Mouse (Mus musculus) liver, postnatal 0 days (tissue): ENCODE data around the gene Ppat. TPM values are rescaled to one million over a fixed set of nuclear protein-coding genes. Genes with fewer than 3 reads are reported as not detected.

ENCODE experiments used
- ATAC-seq: fragments of 200-750 bp; cut with Nextera tagmentation; 2 replicates; pipeline ENCODE4 v1.8.0; 2017; ENCODE audit warnings: mild to moderate bottlenecking, moderate library complexity
- DNase-seq: peaks from one replicate; pipeline ENCODE4 v3.0.0-alpha.2; 2016
- H3K27ac ChIP-seq: fragments of 300-500 bp; sonication (generic); 2 replicates; pipeline ENCODE4 v1.5.1; 2014; ENCODE audit warnings: antibody characterized with exemption, moderate library complexity, mild to moderate bottlenecking, low read depth
- H3K27me3 ChIP-seq: fragments of 300-500 bp; sonication (generic); 2 replicates; pipeline ENCODE4 v1.6.1; 2014; ENCODE audit warnings: low read length, control low read depth, mixed read lengths; ENCODE audit not compliant: insufficient read depth
- H3K36me3 ChIP-seq: fragments of 300-500 bp; sonication (generic); replicated peaks from 2 replicates; pipeline ENCODE4 v1.6.1; 2014; ENCODE audit warnings: mild to moderate bottlenecking, control low read depth, low read length, moderate library complexity, mixed read lengths; ENCODE audit not compliant: insufficient read depth
- H3K4me1 ChIP-seq: fragments of 300-500 bp; sonication (generic); 2 replicates; pipeline ENCODE4 v1.6.1; 2014; ENCODE audit warnings: antibody characterized with exemption, mild to moderate bottlenecking, control low read depth; ENCODE audit not compliant: insufficient read depth
- H3K4me2 ChIP-seq: fragments of 300-500 bp; sonication (generic); 2 replicates; pipeline ENCODE4 v1.6.1; 2014; ENCODE audit warnings: low read depth, mild to moderate bottlenecking, low read length, moderate library complexity, mixed read lengths
- H3K4me3 ChIP-seq: fragments of 300-500 bp; sonication (generic); 2 replicates; pipeline ENCODE4 v1.5.1; 2014; ENCODE audit warnings: low read depth, low read length
- H3K9ac ChIP-seq: fragments of 300-500 bp; sonication (generic); replicated peaks from 2 replicates; pipeline ENCODE4 v1.6.1; 2014; ENCODE audit warnings: mild to moderate bottlenecking, moderate library complexity
- H3K9me3 ChIP-seq: fragments of 300-500 bp; sonication (generic); 2 replicates; pipeline ENCODE4 v1.6.1; 2016; ENCODE audit warnings: mild to moderate bottlenecking, control low read depth, low read length, mixed read lengths
- CTCF ChIP-seq: sonication (generic); IDR thresholded peaks from 2 replicates; pipeline ENCODE4 v1.5.1; 2016; ENCODE audit warnings: antibody characterized with exemption, low read depth
- EP300 ChIP-seq: IDR thresholded peaks from 2 replicates; pipeline ENCODE4 v1.6.1; 2016; ENCODE audit warnings: antibody characterized with exemption, low read depth, mild to moderate bottlenecking
- WGBS: fragments of 180-500 bp; shearing (Covaris S2); extraction: QIAGEN DNeasy Blood & Tissue Kit; methylation state at CpG from one replicate; pipeline ENCODE4 v1.1.7; 2014; ENCODE audit not compliant: insufficient replicate concordance; 5-methylcytosine and 5-hydroxymethylcytosine counted together
- polyA plus RNA-seq: library from polyadenylated mRNA; unstranded; fragments of >200 nt; fragmentation: Nextera tagmentation; extraction: Ambion mirVana; gene quantifications from 2 replicates; pipeline ENCODE4 v1.2.1, GENCODE M21; 2015

The Ppat gene
- polyA plus RNA-seq, 1 experiment from 2014 or later: 17.6 TPM

GRCm38 (mm10) chr5:76944965-76945677 is 6.3 kb downstream of the Ppat start:
- 59% methylated on average over 6 of the region's 6 CpGs for WGBS
- H3K36me3 ChIP-seq: peaks cover 5% of the 10 kb centered on the region; the same call in 1 of the 2 replicates

GRCm38 (mm10) chr5:76942505-76942904 is 8.9 kb downstream of the Ppat start:
- DNase-seq: no peak
- Histone ChIP-seq H3K9ac (no peak overlapping the region), H3K9me3 (no peaks in the 10 kb centered on the region), H3K27ac (peak overlapping the region; percentile 34; the same call in 1 of the 2 replicates), H3K4me2 (no peak overlapping the region), H3K4me3 (no peak overlapping the region), H3K4me1 (peaks cover 15% of the 10 kb centered on the region), H3K36me3 (peaks cover 8% of the 10 kb centered on the region), H3K27me3 (no peaks in the 10 kb centered on the region)
- WGBS: 67% methylated on average over 4 of the region's 4 CpGs
- peak; percentile 84 for ATAC-seq
- no peak for TF ChIP-seq EP300
- no peak for TF ChIP-seq CTCF

More at GRCm38 (mm10) chr5:76944965-76945677, 6.3 kb downstream of the Ppat start:
- TF ChIP-seq CTCF (no peak), EP300 (no peak)
- no peak for DNase-seq
- no peaks in the 10 kb centered on the region for H3K27me3 ChIP-seq
- no peak overlapping the region for H3K27ac ChIP-seq
- no peak for ATAC-seq
- no peak overlapping the region for H3K9ac ChIP-seq
- H3K4me2 ChIP-seq: no peak overlapping the region
- peaks cover 32% of the 10 kb centered on the region for H3K4me1 ChIP-seq
- no peaks in the 10 kb centered on the region for H3K9me3 ChIP-seq
- H3K4me3 ChIP-seq: no peak overlapping the region

GRCm38 (mm10) chr5:76941975-76942374 is 9.4 kb downstream of the Ppat start:
- ATAC-seq (no peak), DNase-seq (no peak)
- Histone ChIP-seq H3K4me2 (no peak overlapping the region), H3K9me3 (no peaks in the 10 kb centered on the region), H3K9ac (no peak overlapping the region), H3K4me3 (no peak overlapping the region), H3K27ac (0 out of 2 replicates have a peak overlapping the region, but pooled peaks have one; percentile 34), H3K36me3 (peaks cover 8% of the 10 kb centered on the region), H3K4me1 (peaks cover 11% of the 10 kb centered on the region), H3K27me3 (no peaks in the 10 kb centered on the region)
- no peak for TF ChIP-seq EP300
- TF ChIP-seq CTCF: no peak
- 78% methylated on average over 4 of the region's 4 CpGs for WGBS

- WGBS: 81% methylated on average over 8 of the region's 8 CpGs
- H3K36me3 ChIP-seq: peaks cover 2% of the 10 kb centered on the region; the same call in 1 of the 2 replicates
These were observed 11.7 kb downstream of the Ppat start for GRCm38 (mm10) chr5:76939717-76940116.

GRCm38 (mm10) chr5:76929180-76929877 is 22.0 kb downstream of the Ppat start:
- H3K4me3 ChIP-seq: no peak overlapping the region
- DNase-seq (peak; percentile 49), ATAC-seq (peak; percentile 90)
- H3K4me2 ChIP-seq: no peak overlapping the region; the same call in 1 of the 2 replicates
- H3K27me3 ChIP-seq: no peaks in the 10 kb centered on the region
- TF ChIP-seq EP300: no peak; the same call in 1 of the 2 replicates
- TF ChIP-seq CTCF: no peak
- H3K4me1 ChIP-seq: no peaks in the 10 kb centered on the region
- 54% methylated on average over 7 of the region's 7 CpGs for WGBS
- H3K9me3 ChIP-seq: no peaks in the 10 kb centered on the region; the same call in 1 of the 2 replicates
- H3K9ac ChIP-seq: no peak overlapping the region
- H3K36me3 ChIP-seq: peaks cover 23% of the 10 kb centered on the region
- H3K27ac ChIP-seq: peak overlapping the region; percentile 18; the same call in 1 of the 2 replicates

More at GRCm38 (mm10) chr5:76939717-76940116, 11.7 kb downstream of the Ppat start:
- H3K4me3 ChIP-seq: no peak overlapping the region
- no peaks in the 10 kb centered on the region for H3K9me3 ChIP-seq
- ATAC-seq (no peak), DNase-seq (no peak)
- TF ChIP-seq EP300 (no peak), CTCF (no peak)
- H3K4me1 ChIP-seq: no peaks in the 10 kb centered on the region; the same call in 1 of the 2 replicates
- no peak overlapping the region for H3K27ac ChIP-seq
- no peak overlapping the region for H3K9ac ChIP-seq
- no peak overlapping the region for H3K4me2 ChIP-seq
- no peaks in the 10 kb centered on the region for H3K27me3 ChIP-seq

- Histone ChIP-seq H3K27me3 (no peaks in the 10 kb centered on the region), H3K4me2 (no peak overlapping the region), H3K9me3 (no peaks in the 10 kb centered on the region; the same call in 1 of the 2 replicates), H3K9ac (no peak overlapping the region), H3K27ac (0 out of 2 replicates have a peak overlapping the region, but pooled peaks have one; percentile 1), H3K4me1 (no peaks in the 10 kb centered on the region), H3K4me3 (no peak overlapping the region), H3K36me3 (peaks cover 30% of the 10 kb centered on the region)
- 84% methylated on average over 16 of the region's 16 CpGs for WGBS
- ATAC-seq: no peak
- TF ChIP-seq EP300 (no peak), CTCF (no peak)
- no peak for DNase-seq
These were observed 23.1 kb downstream of the Ppat start for GRCm38 (mm10) chr5:76928124-76928832.
